Mouse (Mus musculus): Measurements from ENCODE around the gene Krt80.
"Not testable (repeated sequence)": the region's sequence is repeated elsewhere in the genome, so short reads cannot be mapped to it uniquely, and the experiment has no call there.

The Krt80 gene

GRCm38 (mm10) chr15:101352706-101353465 lies 17.1 kb downstream of the Krt80 start:
- in situ Hi-C loops (cut with MboI; ENCODE audit: low sequenced_read_pairs) = no loop called here

GRCm38 (mm10) chr15:101352047-101352446 lies 17.9 kb downstream of the Krt80 start:
- in situ Hi-C loops (cut with MboI; ENCODE audit: low sequenced_read_pairs) = no loop called here

- in situ Hi-C loops (cut with MboI; ENCODE audit: low sequenced_read_pairs) = loop anchor here (25.0 kb wide), 2 partner anchors 420 to 720 kb away; partner anchors contain the start of gene Eif4b
Observed at GRCm38 (mm10) chr15:101341797-101342515, 28.0 kb downstream of the Krt80 start.

- in situ Hi-C loops (cut with MboI; ENCODE audit: low sequenced_read_pairs) = loop anchor here (25.0 kb wide), 2 partner anchors 423 to 723 kb away; partner anchors contain the start of gene Eif4b
Observed at GRCm38 (mm10) chr15:101339537-101339936, 30.4 kb downstream of the Krt80 start.

GRCm38 (mm10) chr15:101338359-101338758 lies 31.6 kb downstream of the Krt80 start:
- in situ Hi-C loops (cut with MboI; ENCODE audit: low sequenced_read_pairs) = loop anchor here (25.0 kb wide), 2 partner anchors 424 to 724 kb away; partner anchors contain the start of gene Eif4b

- in situ Hi-C loops (cut with MboI; ENCODE audit: low sequenced_read_pairs) = loop anchor here (25.0 kb wide), 2 partner anchors 426 to 726 kb away; partner anchors contain the start of gene Eif4b
Observed at GRCm38 (mm10) chr15:101336474-101337174, 33.3 kb downstream of the Krt80 start.

- in situ Hi-C loops (cut with MboI; ENCODE audit: low sequenced_read_pairs) = loop anchor here (5.0 to 25.0 kb wide), 3 partner anchors 429 to 729 kb away; partner anchors contain the start of gene Eif4b
Observed at GRCm38 (mm10) chr15:101333648-101334047, 36.3 kb downstream of the Krt80 start.

GRCm38 (mm10) chr15:101333165-101333564 lies 36.8 kb downstream of the Krt80 start:
- in situ Hi-C loops (cut with MboI; ENCODE audit: low sequenced_read_pairs) = loop anchor here (5.0 to 25.0 kb wide), 3 partner anchors 429 to 729 kb away; partner anchors contain the start of gene Eif4b

- in situ Hi-C loops (cut with MboI; ENCODE audit: low sequenced_read_pairs) = loop anchor here (5.0 to 25.0 kb wide), 3 partner anchors 430 to 730 kb away; partner anchors contain the start of gene Eif4b
Observed at GRCm38 (mm10) chr15:101332370-101332769, 37.6 kb downstream of the Krt80 start.

GRCm38 (mm10) chr15:101331090-101331489 lies 38.9 kb downstream of the Krt80 start:
- in situ Hi-C loops (cut with MboI; ENCODE audit: low sequenced_read_pairs) = loop anchor here (5.0 to 25.0 kb wide), 3 partner anchors 431 to 731 kb away; partner anchors contain the start of gene Eif4b

- in situ Hi-C loops (cut with MboI; ENCODE audit: low sequenced_read_pairs) = loop anchor here (25.0 kb wide), 2 partner anchors 433 to 733 kb away; partner anchors contain the start of gene Eif4b
Observed at GRCm38 (mm10) chr15:101329564-101329892, 40.4 kb downstream of the Krt80 start.

- in situ Hi-C loops (cut with MboI; ENCODE audit: low sequenced_read_pairs) = loop anchor here (25.0 kb wide), 2 partner anchors 433 to 733 kb away; partner anchors contain the start of gene Eif4b
Observed at GRCm38 (mm10) chr15:101328876-101329563, 40.9 kb downstream of the Krt80 start.

GRCm38 (mm10) chr15:101327282-101327681 lies 42.7 kb downstream of the Krt80 start:
- in situ Hi-C loops (cut with MboI; ENCODE audit: low sequenced_read_pairs) = loop anchor here (25.0 kb wide), 2 partner anchors 435 to 735 kb away; partner anchors contain the start of gene Eif4b

GRCm38 (mm10) chr15:101325991-101326534 lies 43.9 kb downstream of the Krt80 start:
- in situ Hi-C loops (cut with MboI; ENCODE audit: low sequenced_read_pairs) = loop anchor here (25.0 kb wide), 2 partner anchors 436 to 736 kb away; partner anchors contain the start of gene Eif4b

- in situ Hi-C loops (cut with MboI; ENCODE audit: low sequenced_read_pairs) = not testable (repeated sequence)
Observed at GRCm38 (mm10) chr15:101324409-101324808, 45.6 kb downstream of the Krt80 start.

- in situ Hi-C loops (cut with MboI; ENCODE audit: low sequenced_read_pairs) = no loop called here
Observed at GRCm38 (mm10) chr15:101323511-101323910, 46.5 kb downstream of the Krt80 start.

- in situ Hi-C loops (cut with MboI; ENCODE audit: low sequenced_read_pairs) = no loop called here
Observed at GRCm38 (mm10) chr15:101322640-101323039, 47.3 kb downstream of the Krt80 start.

- in situ Hi-C loops (cut with MboI; ENCODE audit: low sequenced_read_pairs) = no loop called here
Observed at GRCm38 (mm10) chr15:101322106-101322505, 47.9 kb downstream of the Krt80 start.

- in situ Hi-C loops (cut with MboI; ENCODE audit: low sequenced_read_pairs) = no loop called here
Observed at GRCm38 (mm10) chr15:101321126-101321525, 48.8 kb downstream of the Krt80 start.

- in situ Hi-C loops (cut with MboI; ENCODE audit: low sequenced_read_pairs) = no loop called here
Observed at GRCm38 (mm10) chr15:101320618-101321041, 49.3 kb downstream of the Krt80 start.
